In genomic region chr2:69635807-69636206, GRCm38 (mm10) we compare ENCODE assay signal across 9 mouse cellular contexts. TPM values are rescaled to one million over a fixed set of nuclear protein-coding genes. Genes with fewer than 3 reads are reported as not detected.
DNase-seq lines count a peak whose midpoint lies in the region; ATAC-seq and TF ChIP-seq lines count a peak whose summit lies in the region.
"Had no signal": no experiment of that assay in that cellular context is flagged by ENCODE, and none has a peak within 500 bp of the region (broad histone marks: within the 10 kb centered on the region; RNA-seq: fewer than 3 reads in every experiment).

No protein-coding gene starts in this region.

- H3K36me3 ChIP-seq in kidney, embryonic 14.5 days (ENCODE audit: control insufficient read depth, insufficient read depth, low read length) = no peaks in the 10 kb centered on the region
- H3K36me3 ChIP-seq in ES-Bruce4 (ENCODE audit: control insufficient read depth, insufficient read depth, low read length, poor library complexity, severe bottlenecking) = no peaks in the 10 kb centered on the region
- H3K36me3 ChIP-seq in heart, embryonic 10.5 days = no peaks in the 10 kb centered on the region
- no peaks in the 10 kb centered on the region for H3K36me3 ChIP-seq in spleen, adult 2 months (ENCODE audit: control insufficient read depth, insufficient read depth, low read length)
- H3K36me3 ChIP-seq: neural tube, embryonic 13.5 days had no signal

- no peak overlapping the region for H3K4me2 ChIP-seq in kidney, embryonic 14.5 days (replicated peaks; ENCODE audit: low read depth, low read length)

- TF ChIP-seq EP300 in ES-Bruce4 (IDR thresholded peaks at IDR 0.05; ENCODE audit: insufficient read depth, low read depth, low read length) = no peak

- no peak overlapping the region for H3K4me3 ChIP-seq in kidney, embryonic 14.5 days (ENCODE audit: low read length)
- no peak overlapping the region for H3K4me3 ChIP-seq in ES-Bruce4 (ENCODE audit: low read depth, low read length)
- no peak overlapping the region for H3K4me3 ChIP-seq in heart, embryonic 10.5 days
- H3K4me3 ChIP-seq in spleen, adult 2 months (ENCODE audit: extremely low read depth, insufficient read depth, insufficient read length) = no peak overlapping the region

- H3K27ac ChIP-seq in kidney, embryonic 14.5 days (ENCODE audit: low read depth, low read length) = no peak overlapping the region
- H3K27ac ChIP-seq in ES-Bruce4 (ENCODE audit: insufficient read depth, low read length) = no peak overlapping the region
- no peak overlapping the region for H3K27ac ChIP-seq in heart, embryonic 10.5 days
- H3K27ac ChIP-seq in spleen, adult 2 months (ENCODE audit: insufficient read depth, low read length) = no peak overlapping the region
- H3K27ac ChIP-seq: neural tube, embryonic 13.5 days had no signal

- 76% methylated on average over 6 of the region's 6 CpGs for WGBS in kidney, embryonic 14.5 days
- WGBS in heart, embryonic 10.5 days = 64% methylated on average over 6 of the region's 6 CpGs
- 76% methylated on average over 6 of the region's 6 CpGs for WGBS in spleen, adult 2 months

- TF ChIP-seq CTCF in ES-Bruce4 (IDR thresholded peaks at IDR 0.05; ENCODE audit: low read depth, low read length) = peak; percentile 52
- peak; percentile 20; the same call in 1 of the 2 replicates for TF ChIP-seq CTCF in spleen, adult 2 months (IDR thresholded peaks at IDR 0.05; ENCODE audit: extremely low read depth, insufficient read depth, insufficient read length, insufficient replicate concordance)

- no peaks in the 10 kb centered on the region for H3K27me3 ChIP-seq in kidney, embryonic 14.5 days (ENCODE audit: control insufficient read depth, insufficient read depth, low read length)
- no peaks in the 10 kb centered on the region for H3K27me3 ChIP-seq in ES-Bruce4 (ENCODE audit: control insufficient read depth, insufficient read depth, low read length, poor library complexity, severe bottlenecking)
- no peaks in the 10 kb centered on the region for H3K27me3 ChIP-seq in heart, embryonic 10.5 days (ENCODE audit: insufficient read depth, poor library complexity, severe bottlenecking)
- H3K27me3 ChIP-seq in spleen, adult 2 months (ENCODE audit: control insufficient read depth, insufficient read depth, low read length) = no peaks in the 10 kb centered on the region

- DNase-seq in kidney, adult 18-20 months = peak; percentile 69
- peak; percentile 53 to 54 for DNase-seq in adrenal gland, postnatal 36 days
- DNase-seq in heart, embryonic 10.5 days (ENCODE audit: low spot score) = peak; percentile 78
- peak; percentile 50 to 56 for DNase-seq in lung, adult 18-20 months
- DNase-seq in spleen, adult 2 months (ENCODE audit: low read depth in 1 of 2, low spot score in 2 of 2) = peak; percentile 29 to 52

- no peaks in the 10 kb centered on the region for H3K9me3 ChIP-seq in kidney, embryonic 14.5 days (ENCODE audit: control insufficient read depth, low read length)
- no peaks in the 10 kb centered on the region for H3K9me3 ChIP-seq in ES-Bruce4 (replicated peaks; ENCODE audit: control insufficient read depth, insufficient read depth, low read length, poor library complexity, severe bottlenecking)
- H3K9me3 ChIP-seq in heart, embryonic 10.5 days = no peaks in the 10 kb centered on the region
- H3K9me3 ChIP-seq: neural tube, embryonic 13.5 days had no signal

- 0 out of 2 replicates have a peak, but pooled peaks cover 3% of the 10 kb centered on the region for H3K4me1 ChIP-seq in kidney, embryonic 14.5 days (ENCODE audit: control insufficient read depth, insufficient read depth, low read length)
- no peaks in the 10 kb centered on the region for H3K4me1 ChIP-seq in ES-Bruce4 (ENCODE audit: control insufficient read depth, insufficient read depth, low read length)
- H3K4me1 ChIP-seq in heart, embryonic 10.5 days = no peaks in the 10 kb centered on the region
- no peaks in the 10 kb centered on the region; the same call in 1 of the 2 replicates for H3K4me1 ChIP-seq in spleen, adult 2 months (ENCODE audit: control insufficient read depth, insufficient read depth, insufficient read length)
- H3K4me1 ChIP-seq: neural tube, embryonic 13.5 days had no signal

- H3K9ac ChIP-seq in kidney, embryonic 14.5 days (ENCODE audit: low read depth, low read length) = no peak overlapping the region
- no peak overlapping the region; the same call in 1 of the 2 replicates for H3K9ac ChIP-seq in ES-Bruce4 (ENCODE audit: low read depth, poor library complexity, severe bottlenecking)

- no peak for TF ChIP-seq POLR2A in ES-Bruce4 (IDR thresholded peaks at IDR 0.05; ENCODE audit: insufficient read depth, low read length)
- TF ChIP-seq POLR2A in spleen, adult 2 months (IDR thresholded peaks at IDR 0.05; ENCODE audit: low read depth, low read length) = no peak

- ATAC-seq in kidney, embryonic 14.5 days (ENCODE audit: low FRiP score, low TSS enrichment) = no peak
- ATAC-seq in frontal cortex, adult (ENCODE audit: low TSS enrichment) = no peak

RNA-seq across cellular contexts. Expression of gene Bbs5, which starts 11.2 kb away (rescaled TPM):
- polyA plus RNA-seq in kidney, embryonic 14.5 days (2014; fragmentation: Nextera tagmentation; extraction: Ambion mirVana) = 19.7 and 24.1 TPM in 2 replicates
- 15.9 and 17.7 TPM in 2 replicates for polyA plus RNA-seq in ES-Bruce4 (2011; ENCODE audit: insufficient read depth, insufficient read length, low read depth, missing spikeins)
- 10 to 100 TPM in 1 of 2 experiments, 1 to 10 TPM in 1; 8.7 to 10.0 TPM for total RNA-seq in adrenal gland, postnatal 36 days (2021)
- 14.5 and 15.9 TPM in 2 replicates for polyA plus RNA-seq in heart, embryonic 10.5 days (2016; fragmentation: Nextera tagmentation; extraction: Ambion mirVana)
- polyA plus RNA-seq in spleen, adult 2 months (2012; rRNA removed) = 0.21 and 0.23 TPM in 2 replicates

RNA-seq across cellular contexts. Expression of gene Klhl41, which starts 34.1 kb away (rescaled TPM):
- 0.32 and 0.39 TPM in 2 replicates for polyA plus RNA-seq in kidney, embryonic 14.5 days (2014; fragmentation: Nextera tagmentation; extraction: Ambion mirVana)
- not detected in 2 replicates for polyA plus RNA-seq in ES-Bruce4 (2011; ENCODE audit: insufficient read depth, insufficient read length, low read depth, missing spikeins)
- total RNA-seq in adrenal gland, postnatal 36 days (2021) = under 1 TPM; 0.23 to 0.36 TPM
- polyA plus RNA-seq in heart, embryonic 10.5 days (2016; fragmentation: Nextera tagmentation; extraction: Ambion mirVana) = 8.3 and 15.4 TPM in 2 replicates
- not detected in 2 replicates for polyA plus RNA-seq in spleen, adult 2 months (2012; rRNA removed)

RNA-seq across cellular contexts. Expression of gene Lrp2, which starts 49.9 kb away (rescaled TPM):
- 5.6 and 13.8 TPM in 2 replicates for polyA plus RNA-seq in kidney, embryonic 14.5 days (2014; fragmentation: Nextera tagmentation; extraction: Ambion mirVana)
- 92.6 and 92.9 TPM in 2 replicates for polyA plus RNA-seq in ES-Bruce4 (2011; ENCODE audit: insufficient read depth, insufficient read length, low read depth, missing spikeins)
- under 1 TPM; 0.43 to 0.53 TPM for total RNA-seq in adrenal gland, postnatal 36 days (2021)
- polyA plus RNA-seq in heart, embryonic 10.5 days (2016; fragmentation: Nextera tagmentation; extraction: Ambion mirVana) = 0.60 and 1.3 TPM in 2 replicates
- polyA plus RNA-seq in spleen, adult 2 months (2012; rRNA removed) = 0.08 and 0.12 TPM in 2 replicates

Comparison
In these comparisons a context has a peak if more than half of its experiments do, and no peak if none do; other contexts are left out.
1. RNA of gene Bbs5, which starts 11.2 kb away (polyA plus RNA-seq): 19.7 to 24.1 TPM in kidney, embryonic 14.5 days, 15.9 to 17.7 TPM in ES-Bruce4 and 14.5 to 15.9 TPM in heart, embryonic 10.5 days; 0.21 to 0.23 TPM in spleen, adult 2 months; every median in the first group is over 10 times any median in the second.
2. Peak in every context shown above with its lines, with median percentiles within 50 percentile points of each other: DNase-seq.